Mouse (Mus musculus) midbrain, embryonic 15.5 days (tissue): ENCODE data around the gene Drg2. TPM values are rescaled to one million over a fixed set of nuclear protein-coding genes. Genes with fewer than 3 reads are reported as not detected.

Source experiments
- ATAC-seq: fragments of 200-750 bp; cut with Nextera tagmentation; replicated peaks from 2 replicates; pipeline ENCODE4 v1.8.0; 2017; ENCODE audit warnings: moderate TSS enrichment
- H3K27ac ChIP-seq: fragments of 300-500 bp; sonication (generic); 2 replicates; pipeline ENCODE4 v1.5.1; 2015; ENCODE audit warnings: mild to moderate bottlenecking, inconsistent platforms
- H3K27me3 ChIP-seq: fragments of 300-500 bp; sonication (generic); replicated peaks from 2 replicates; pipeline ENCODE4 v1.6.1; 2015; ENCODE audit warnings: inconsistent platforms
- H3K36me3 ChIP-seq: fragments of 300-500 bp; sonication (generic); replicated peaks from 2 replicates; pipeline ENCODE4 v1.6.1; 2015; ENCODE audit warnings: inconsistent platforms
- H3K4me1 ChIP-seq: fragments of 300-500 bp; sonication (generic); 2 replicates; pipeline ENCODE4 v1.6.1; 2015; ENCODE audit warnings: inconsistent platforms
- H3K4me2 ChIP-seq: fragments of 300-500 bp; sonication (generic); 2 replicates; pipeline ENCODE4 v1.6.1; 2015; ENCODE audit warnings: inconsistent platforms, mild to moderate bottlenecking, moderate library complexity
- H3K4me3 ChIP-seq: fragments of 300-500 bp; sonication (generic); 2 replicates; pipeline ENCODE4 v1.5.1; 2015; ENCODE audit warnings: mild to moderate bottlenecking, inconsistent platforms
- H3K9ac ChIP-seq: fragments of 300-500 bp; sonication (generic); 2 replicates; pipeline ENCODE4 v1.6.1; 2015; ENCODE audit warnings: mild to moderate bottlenecking, inconsistent platforms
- H3K9me3 ChIP-seq: fragments of 300-500 bp; sonication (generic); 2 replicates; pipeline ENCODE4 v1.6.1; 2016; ENCODE audit warnings: inconsistent platforms
- WGBS: fragments of 180-500 bp; shearing (Covaris S2); methylation state at CpG from one replicate; pipeline ENCODE4 v1.1.7; 2015; ENCODE audit warnings: mixed read lengths; 5-methylcytosine and 5-hydroxymethylcytosine counted together
- polyA plus RNA-seq: library from polyadenylated mRNA; unstranded; fragments of >200 nt; fragmentation: Nextera tagmentation; extraction: Ambion mirVana; gene quantifications from 2 replicates; pipeline ENCODE4 v1.2.1, GENCODE M21; 2015

Gene Drg2
- 97.5 and 101 TPM in 2 replicates for polyA plus RNA-seq

- 5% methylated on average over 27 of the region's 27 CpGs for WGBS
- Histone ChIP-seq H3K27me3 (no peaks in the 10 kb centered on the region), H3K9me3 (no peaks in the 10 kb centered on the region), H3K9ac (peak within 1 kb of the TSS; percentile 74), H3K27ac (peak within 1 kb of the TSS; percentile 69), H3K4me3 (peak within 1 kb of the TSS; percentile 68), H3K4me2 (peak within 1 kb of the TSS; percentile 81), H3K36me3 (peaks cover 12% of the 10 kb centered on the region; the same call in 1 of the 2 replicates), H3K4me1 (peaks cover 20% of the 10 kb centered on the region)
- ATAC-seq = peak; percentile 92
Observed at GRCm38 (mm10) chr11:60454080-60454744, at the start of gene Drg2. Drg2 (plus strand) TSS chr11:60454591.

DNA sequence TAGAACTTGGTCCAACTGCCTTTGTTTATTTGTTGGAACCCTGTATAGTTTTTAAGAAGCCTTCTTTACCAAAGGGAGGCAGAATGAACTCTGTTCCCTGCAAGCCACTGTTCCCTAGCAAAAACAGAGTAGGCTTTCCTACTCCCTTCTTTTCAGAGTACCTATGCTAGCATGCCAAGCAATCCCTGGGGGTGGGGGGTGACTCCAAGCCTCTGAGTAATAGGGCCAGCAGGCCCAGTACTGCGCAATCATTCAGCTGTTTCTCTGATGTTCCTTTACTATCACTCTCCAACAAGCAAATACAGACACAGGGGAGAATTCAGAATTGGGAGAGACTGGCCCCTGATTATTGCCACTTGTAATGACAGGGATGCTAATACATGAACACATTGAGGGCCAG lies 47.8 kb upstream of the Drg2 start:
- Histone ChIP-seq H3K4me3 (no peak overlapping the region), H3K4me2 (no peak overlapping the region), H3K27me3 (no peaks in the 10 kb centered on the region), H3K9me3 (no peaks in the 10 kb centered on the region), H3K36me3 (peaks cover 43% of the 10 kb centered on the region), H3K4me1 (peaks cover under 1% of the 10 kb centered on the region; the same call in 1 of the 2 replicates), H3K27ac (no peak overlapping the region), H3K9ac (no peak overlapping the region)
- ATAC-seq = no peak
- WGBS = 87% methylated on average over 1 of the region's 1 CpGs

GRCm38 (mm10) chr11:60412173-60412572 lies 42.2 kb upstream of the Drg2 start:
- no peak overlapping the region for H3K27ac ChIP-seq
- H3K27me3 ChIP-seq = no peaks in the 10 kb centered on the region
- no peak for ATAC-seq
- WGBS = 9% methylated on average over 3 of the region's 3 CpGs
- H3K4me2 ChIP-seq = no peak overlapping the region
- H3K36me3 ChIP-seq = peaks cover 9% of the 10 kb centered on the region; the same call in 1 of the 2 replicates
- no peak overlapping the region for H3K4me3 ChIP-seq
- no peaks in the 10 kb centered on the region for H3K9me3 ChIP-seq
- H3K4me1 ChIP-seq = peaks cover 25% of the 10 kb centered on the region
- H3K9ac ChIP-seq = no peak overlapping the region

GRCm38 (mm10) chr11:60412921-60413320 lies 41.5 kb upstream of the Drg2 start:
- H3K9ac ChIP-seq = no peak overlapping the region
- H3K27me3 ChIP-seq = no peaks in the 10 kb centered on the region
- no peaks in the 10 kb centered on the region for H3K9me3 ChIP-seq
- peaks cover 26% of the 10 kb centered on the region for H3K4me1 ChIP-seq
- H3K4me2 ChIP-seq = no peak overlapping the region
- WGBS = 96% methylated on average over 2 of the region's 2 CpGs
- H3K27ac ChIP-seq = no peak overlapping the region
- ATAC-seq = no peak
- no peak overlapping the region for H3K4me3 ChIP-seq
- H3K36me3 ChIP-seq = 0 out of 2 replicates have a peak, but pooled peaks cover 7% of the 10 kb centered on the region

DNA sequence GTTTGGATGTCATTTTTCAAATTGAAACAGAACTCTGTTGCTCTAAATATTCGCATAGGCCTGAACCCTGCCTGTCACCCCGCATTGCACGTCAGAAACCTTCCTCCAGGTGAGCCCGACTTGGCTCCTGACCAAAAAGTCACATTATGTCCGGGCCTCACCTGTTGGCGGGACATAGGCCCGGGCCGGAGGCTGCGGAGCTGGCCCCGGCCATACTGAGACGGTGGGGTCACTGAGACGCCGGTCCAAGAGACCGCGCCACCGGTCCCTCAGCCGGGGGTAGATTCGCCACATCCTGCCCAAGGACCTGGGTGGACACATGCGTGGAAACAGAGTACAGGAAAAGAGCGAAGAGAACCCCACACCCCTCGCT lies 37.8 kb upstream of the Drg2 start:
- Histone ChIP-seq H3K4me1 (peaks cover 41% of the 10 kb centered on the region), H3K4me3 (peak overlapping the region; percentile 94), H3K27me3 (no peaks in the 10 kb centered on the region), H3K9ac (peak overlapping the region; percentile 72), H3K27ac (peak overlapping the region; percentile 78), H3K36me3 (no peaks in the 10 kb centered on the region), H3K4me2 (peak overlapping the region; percentile 82), H3K9me3 (no peaks in the 10 kb centered on the region)
- ATAC-seq = peak; percentile 69
- WGBS = under 1% methylated on average over 21 of the region's 21 CpGs

DNA sequence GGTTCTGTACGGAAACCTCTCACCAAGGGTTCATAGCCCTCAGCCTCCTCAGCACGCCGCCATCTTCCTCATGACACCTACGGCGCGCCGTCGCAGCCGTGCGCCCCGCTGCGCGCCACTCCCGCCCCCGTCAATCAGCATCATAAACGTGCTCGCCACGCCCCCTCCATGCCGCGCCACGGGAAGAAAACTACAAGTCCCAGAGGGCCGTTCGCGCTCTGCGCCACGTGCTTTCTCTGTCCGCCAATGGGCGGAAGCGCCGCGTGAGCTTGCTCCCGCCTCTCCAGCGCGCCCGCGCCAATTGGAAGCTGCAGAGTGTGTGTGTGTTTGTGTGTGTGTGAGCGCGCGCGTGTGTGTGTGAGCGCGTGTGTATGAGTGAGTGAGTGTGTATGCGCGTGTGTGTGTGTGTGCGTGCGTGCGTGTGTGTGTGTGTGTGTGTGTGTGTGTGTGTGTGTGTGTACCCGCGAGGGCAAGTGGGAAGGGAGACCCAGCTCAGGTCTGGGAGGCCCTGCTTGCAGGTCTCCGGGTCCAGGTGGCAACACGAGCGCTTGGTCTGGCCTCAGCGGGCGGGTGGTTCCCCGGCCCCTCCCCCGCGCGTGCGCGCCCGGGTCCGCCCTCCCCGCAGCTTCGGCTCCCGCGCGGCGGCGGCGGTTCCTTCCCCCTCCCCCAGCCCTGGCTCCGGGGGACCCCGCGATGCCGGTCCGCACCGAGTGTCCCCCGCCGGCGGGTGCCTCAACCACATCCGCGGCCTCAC lies 37.3 kb upstream of the Drg2 start, which contains the start of gene Gid4:
Gene Gid4, plus strand, starts transcription at position 183 of the 754 bp plus-strand sequence.
- Histone ChIP-seq H3K4me2 (peak within 1 kb of the TSS; percentile 83), H3K9ac (peak within 1 kb of the TSS; percentile 81), H3K27ac (peak within 1 kb of the TSS; percentile 89), H3K9me3 (no peaks in the 10 kb centered on the region), H3K4me1 (peaks cover 36% of the 10 kb centered on the region), H3K36me3 (no peaks in the 10 kb centered on the region), H3K4me3 (peak within 1 kb of the TSS; percentile 94), H3K27me3 (no peaks in the 10 kb centered on the region)
- peak; percentile 97 for ATAC-seq
- under 1% methylated on average over 70 of the region's 81 CpGs for WGBS

GRCm38 (mm10) chr11:60417717-60418472 lies 36.5 kb upstream of the Drg2 start, which contains the start of gene Atpaf2:
Atpaf2 (minus strand) TSS chr11:60418457.
- Histone ChIP-seq H3K27ac (peak within 1 kb of the TSS; percentile 89), H3K27me3 (no peaks in the 10 kb centered on the region), H3K4me3 (peak within 1 kb of the TSS; percentile 94), H3K4me1 (peaks cover 36% of the 10 kb centered on the region), H3K4me2 (peak within 1 kb of the TSS; percentile 83), H3K9ac (peak within 1 kb of the TSS; percentile 81), H3K36me3 (no peaks in the 10 kb centered on the region), H3K9me3 (no peaks in the 10 kb centered on the region)
- peak; percentile 57 for ATAC-seq
- WGBS = under 1% methylated on average over 39 of the region's 39 CpGs

GRCm38 (mm10) chr11:60418473-60418803 lies 36.0 kb upstream of the Drg2 start:
- no peak for ATAC-seq
- WGBS = 33% methylated on average over 6 of the region's 6 CpGs

GRCm38 (mm10) chr11:60422046-60422668 lies 32.2 kb upstream of the Drg2 start:
- no peaks in the 10 kb centered on the region for H3K27me3 ChIP-seq
- H3K4me3 ChIP-seq = no peak overlapping the region
- 61% methylated on average over 6 of the region's 6 CpGs for WGBS
- ATAC-seq = no peak
- no peak overlapping the region for H3K4me2 ChIP-seq
- peaks cover 4% of the 10 kb centered on the region; the same call in 1 of the 2 replicates for H3K36me3 ChIP-seq
- H3K9ac ChIP-seq = no peak overlapping the region
- peaks cover 16% of the 10 kb centered on the region for H3K4me1 ChIP-seq
- no peak overlapping the region for H3K27ac ChIP-seq
- no peaks in the 10 kb centered on the region for H3K9me3 ChIP-seq

More at GRCm38 (mm10) chr11:60418473-60418803, 36.0 kb upstream of the Drg2 start:
- Histone ChIP-seq H3K4me2 (peak overlapping the region; percentile 83), H3K9ac (peak overlapping the region; percentile 81; the same call in 1 of the 2 replicates), H3K4me1 (peaks cover 36% of the 10 kb centered on the region), H3K27me3 (no peaks in the 10 kb centered on the region), H3K4me3 (peak overlapping the region; percentile 94), H3K9me3 (no peaks in the 10 kb centered on the region), H3K27ac (no peak overlapping the region), H3K36me3 (no peaks in the 10 kb centered on the region)

DNA sequence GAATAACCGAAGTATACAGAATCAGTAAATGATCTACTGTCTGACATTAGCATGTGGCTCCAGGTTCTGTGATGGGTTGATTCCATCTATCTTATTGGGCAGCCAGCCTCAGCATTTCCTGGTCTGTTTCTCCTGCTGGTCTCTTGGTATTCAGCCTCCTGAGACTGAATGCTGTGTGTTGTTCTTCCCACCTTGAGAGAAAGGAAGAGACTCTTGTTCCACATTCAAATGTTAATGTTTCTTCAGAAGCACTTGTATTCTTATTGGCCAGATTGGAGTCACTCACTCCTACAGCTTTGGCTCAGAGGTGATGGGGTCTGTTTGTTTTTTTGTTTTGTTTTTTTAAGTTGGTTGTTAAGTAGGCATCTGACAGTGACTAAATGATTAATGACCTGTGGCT lies 31.4 kb upstream of the Drg2 start:
- 84% methylated on average over 1 of the region's 1 CpGs for WGBS

GRCm38 (mm10) chr11:60426417-60426816 lies 28.0 kb upstream of the Drg2 start:
- H3K4me3 ChIP-seq = no peak overlapping the region
- no peak overlapping the region for H3K4me2 ChIP-seq
- peaks cover 18% of the 10 kb centered on the region; the same call in 1 of the 2 replicates for H3K36me3 ChIP-seq
- no peak overlapping the region for H3K9ac ChIP-seq
- WGBS = 89% methylated on average over 1 of the region's 1 CpGs
- H3K27me3 ChIP-seq = no peaks in the 10 kb centered on the region
- ATAC-seq = no peak
- H3K4me1 ChIP-seq = no peaks in the 10 kb centered on the region
- no peaks in the 10 kb centered on the region for H3K9me3 ChIP-seq
- no peak overlapping the region for H3K27ac ChIP-seq

More for the DNA sequence above, 31.4 kb upstream of the Drg2 start:
- Histone ChIP-seq H3K36me3 (peaks cover 10% of the 10 kb centered on the region; the same call in 1 of the 2 replicates), H3K9me3 (no peaks in the 10 kb centered on the region), H3K9ac (no peak overlapping the region), H3K4me2 (no peak overlapping the region), H3K27ac (no peak overlapping the region), H3K4me1 (peaks cover 14% of the 10 kb centered on the region), H3K4me3 (no peak overlapping the region), H3K27me3 (no peaks in the 10 kb centered on the region)
- ATAC-seq = no peak
